Mouse (Mus musculus): ENCODE measurements at regions not wholly inside any gene's neighbourhood (a gene's known extent, or its start where the extent isn't known, plus 50 kb on each side); places are given as distances from the start of the nearest gene placed in this dataset.

DNA sequence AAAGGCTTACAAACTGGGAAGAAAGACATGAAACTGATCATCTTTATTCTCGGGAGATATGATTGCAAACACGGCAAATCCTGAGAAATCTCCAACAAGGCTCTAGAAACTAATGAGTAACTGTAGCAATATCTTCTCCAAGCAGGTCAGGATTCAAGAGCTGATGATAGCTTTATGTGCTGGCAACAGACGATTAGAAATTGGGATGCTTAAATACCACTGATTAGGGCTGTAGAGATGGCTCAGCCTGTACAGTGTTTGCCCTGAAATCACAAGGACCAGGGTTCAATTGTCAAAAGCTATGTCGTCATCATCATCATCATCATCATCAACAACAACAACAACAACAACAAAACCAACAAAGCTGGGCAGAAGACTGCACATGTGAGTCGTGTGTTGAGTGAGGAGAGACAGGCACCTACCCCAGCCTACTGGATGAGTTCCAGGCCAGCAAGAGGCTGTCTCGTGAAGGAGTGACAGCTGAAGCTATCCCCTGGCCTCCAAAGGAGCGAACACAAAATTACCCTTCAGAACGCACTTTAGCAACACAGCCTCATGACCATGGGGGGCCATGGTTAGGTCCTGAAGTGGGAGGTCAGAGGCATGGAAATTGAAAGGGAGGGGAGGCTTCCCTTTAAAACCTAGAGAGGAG, 225.0 kb downstream of the Tex36 start:
- DNase-seq (ENCODE audit: low read depth, low spot score): no peak

DNA sequence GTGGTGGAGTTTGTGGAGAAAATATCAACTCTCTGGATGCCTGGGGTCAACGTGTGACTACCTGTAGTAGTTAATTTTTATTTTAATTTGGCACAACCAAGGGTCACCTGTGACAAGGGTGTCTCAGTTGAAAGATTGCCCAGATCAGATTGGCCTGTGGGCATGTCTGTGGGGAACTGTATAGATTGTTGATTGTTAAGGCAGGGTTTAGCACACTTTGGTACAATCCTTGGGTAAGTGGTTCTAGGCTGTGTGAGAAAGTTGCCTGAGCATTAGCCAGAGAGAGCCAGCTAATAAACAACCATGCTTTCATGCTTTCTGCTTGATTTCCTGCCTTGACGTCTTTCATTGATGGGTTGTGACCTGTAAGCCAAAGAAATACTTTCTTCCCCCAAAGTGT, 229.3 kb downstream of the Tex36 start:
- DNase-seq (ENCODE audit: low read depth, low spot score): no peak

DNA sequence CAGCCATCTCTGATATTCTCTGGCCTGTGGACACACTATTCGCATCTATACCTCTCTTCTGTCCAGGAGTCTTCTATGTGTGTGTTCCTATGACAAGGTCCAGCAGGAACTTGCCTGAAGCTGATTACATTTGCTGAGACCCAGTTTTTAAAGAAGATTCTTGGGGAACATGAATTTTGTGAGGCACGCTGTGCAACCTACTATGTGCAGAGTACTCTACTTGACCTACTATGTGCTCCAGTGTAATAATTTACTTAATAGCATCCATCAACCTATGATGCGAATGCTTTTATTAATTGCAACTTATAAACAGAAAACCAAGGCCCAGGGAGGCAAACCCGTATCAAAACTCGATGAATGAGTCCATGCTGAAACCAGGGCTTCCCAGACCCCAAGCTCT, 231.4 kb downstream of the Tex36 start:
- DNase-seq (ENCODE audit: low read depth, low spot score): no peak

DNA sequence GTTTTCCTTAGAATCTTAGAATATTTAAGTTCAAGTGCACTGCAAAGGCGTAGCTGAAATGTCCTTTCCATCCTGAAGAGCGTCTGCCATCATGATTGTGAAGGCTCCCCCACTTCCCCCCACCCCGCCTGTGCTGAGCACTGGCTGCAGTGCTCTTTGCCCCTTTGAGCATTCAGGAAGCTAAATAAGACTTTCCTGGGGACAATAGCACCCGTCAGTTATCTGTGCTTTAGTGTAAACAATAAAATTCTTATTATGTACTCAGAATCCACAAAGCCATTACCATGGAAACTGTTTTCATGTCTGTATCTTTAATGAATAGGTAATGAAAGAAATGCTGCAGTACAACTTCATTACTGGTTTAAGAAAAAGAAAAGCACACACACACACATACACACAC, 237.4 kb downstream of the Tex36 start:
- no peak for DNase-seq (ENCODE audit: low read depth, low spot score)

DNA sequence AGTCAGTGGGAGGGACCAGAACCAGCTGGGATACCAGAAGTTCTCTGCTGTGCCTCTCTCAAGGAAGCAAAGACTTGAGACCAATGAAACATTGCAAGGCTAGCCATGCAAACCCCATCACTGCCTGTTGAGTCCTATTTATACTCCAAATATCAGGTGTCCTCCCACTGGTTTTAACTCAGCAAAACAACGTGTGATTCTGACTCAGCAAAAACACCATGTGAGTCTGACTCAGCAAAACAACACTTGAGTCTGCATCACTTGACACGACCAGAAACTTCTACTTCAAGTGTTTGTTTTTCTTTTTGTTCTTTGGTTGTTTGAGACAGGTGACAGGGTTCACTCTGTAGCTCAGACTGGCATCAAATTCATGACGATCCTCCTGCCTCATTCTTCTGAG, 204.6 kb upstream of the Ctbp2 start:
- DNase-seq (ENCODE audit: low read depth, low spot score): no peak

DNA sequence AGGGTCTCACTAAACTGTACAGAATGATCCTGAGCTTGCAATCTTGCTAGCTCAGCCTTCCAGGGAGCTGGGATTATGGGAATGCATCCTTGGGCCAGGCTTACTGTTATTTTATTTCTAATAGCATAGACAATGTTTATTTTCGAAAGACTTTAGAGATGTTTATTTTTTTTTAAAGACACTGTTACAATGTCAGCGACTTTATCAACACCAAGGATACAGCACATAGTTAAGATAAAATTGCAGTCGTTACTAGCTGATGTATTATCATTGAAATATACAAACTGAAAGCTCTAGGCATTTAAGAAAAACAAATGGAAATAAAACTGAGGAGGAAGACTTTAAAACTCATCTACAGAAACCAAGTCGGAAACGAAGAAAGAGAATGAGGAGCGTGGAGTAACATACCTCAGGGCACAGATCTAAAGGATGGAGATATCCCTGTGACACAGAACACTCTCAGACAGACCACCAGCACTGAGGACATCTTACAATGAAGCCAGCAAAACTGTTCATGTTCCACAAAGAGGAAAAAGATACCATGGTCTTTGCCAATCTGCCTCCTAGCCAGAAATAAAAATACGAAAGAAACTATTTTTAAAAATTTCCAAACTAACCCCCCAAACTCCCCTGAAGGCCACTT, 201.5 kb upstream of the Ctbp2 start:
- no peak for DNase-seq (ENCODE audit: low read depth, low spot score)

DNA sequence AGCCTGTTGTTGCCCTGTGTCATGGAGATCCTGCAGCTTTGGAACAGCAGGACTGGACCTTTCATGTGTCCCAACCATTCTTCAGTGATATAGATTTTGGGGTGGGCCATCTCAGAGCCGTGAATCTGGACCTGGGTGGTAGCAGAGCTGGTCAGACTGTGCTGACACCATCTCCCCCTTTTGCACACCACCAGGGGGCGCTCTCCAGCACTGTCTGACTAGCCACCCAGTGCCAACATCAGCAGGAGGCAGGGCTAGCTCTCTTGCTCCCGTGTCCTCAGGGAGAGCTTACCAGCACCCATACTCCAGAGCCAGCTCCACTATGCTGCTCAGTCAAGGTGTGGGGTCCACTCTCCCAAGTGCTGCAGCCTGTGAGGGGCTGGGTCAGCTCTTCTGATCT, 199.8 kb upstream of the Ctbp2 start:
- no peak for DNase-seq (ENCODE audit: low read depth, low spot score)

DNA sequence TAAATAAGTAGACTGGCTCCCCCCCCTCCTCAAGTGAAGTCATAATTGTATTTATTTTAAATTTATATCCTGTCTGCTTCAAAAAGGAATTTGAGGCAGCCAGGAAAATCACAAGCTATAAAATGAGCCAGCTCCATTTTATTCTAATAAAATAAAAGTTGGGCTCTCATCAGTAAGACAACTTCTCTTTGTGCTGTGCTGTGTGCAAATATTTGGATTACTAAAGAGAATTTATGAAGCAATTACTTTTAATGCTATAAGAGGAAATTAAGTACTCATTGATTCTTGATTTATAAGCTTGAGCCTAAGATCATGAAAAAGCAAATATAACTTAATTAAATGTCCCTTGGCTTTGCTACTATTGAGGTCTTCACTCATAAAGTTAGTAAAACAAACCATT, 193.4 kb upstream of the Ctbp2 start:
- no peak for DNase-seq (ENCODE audit: low read depth, low spot score)

DNA sequence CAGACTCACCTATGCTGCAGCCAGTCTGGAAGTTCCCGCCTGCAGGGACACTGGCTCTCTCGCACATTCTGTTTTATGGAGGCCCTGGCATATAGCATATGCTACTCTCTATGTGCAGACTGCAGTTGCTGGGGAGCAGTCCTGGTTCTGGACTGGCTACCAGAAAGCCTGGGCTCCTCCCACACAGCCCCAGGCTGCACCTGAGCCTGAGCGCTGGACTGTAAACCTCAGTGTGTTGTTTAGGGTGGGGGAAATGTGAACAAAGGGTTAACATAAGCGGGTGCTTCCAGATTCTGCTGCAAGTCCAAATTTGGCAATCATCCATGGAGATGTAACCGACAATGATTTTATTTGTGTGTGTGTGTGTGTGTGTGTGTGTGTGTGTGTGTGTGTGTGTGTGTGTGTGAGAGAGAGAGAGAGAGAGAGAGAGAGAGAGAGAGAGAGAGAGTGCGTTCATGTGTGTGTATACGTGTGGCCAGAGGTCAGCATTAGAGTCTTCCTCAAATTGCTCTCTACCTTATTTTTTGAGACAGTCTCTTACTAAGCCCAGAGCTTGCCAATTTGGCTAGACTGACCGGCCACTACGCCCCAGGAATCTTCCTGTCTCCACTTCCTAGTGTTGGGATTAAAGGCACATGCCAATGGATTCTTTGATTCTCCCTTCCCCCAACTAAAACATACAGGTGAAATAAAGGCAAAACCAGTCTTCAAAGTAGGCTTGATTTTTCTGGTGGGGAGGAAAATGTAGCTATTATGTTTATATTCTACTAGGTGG, 192.7 kb upstream of the Ctbp2 start:
- DNase-seq (ENCODE audit: low read depth, low spot score): no peak

DNA sequence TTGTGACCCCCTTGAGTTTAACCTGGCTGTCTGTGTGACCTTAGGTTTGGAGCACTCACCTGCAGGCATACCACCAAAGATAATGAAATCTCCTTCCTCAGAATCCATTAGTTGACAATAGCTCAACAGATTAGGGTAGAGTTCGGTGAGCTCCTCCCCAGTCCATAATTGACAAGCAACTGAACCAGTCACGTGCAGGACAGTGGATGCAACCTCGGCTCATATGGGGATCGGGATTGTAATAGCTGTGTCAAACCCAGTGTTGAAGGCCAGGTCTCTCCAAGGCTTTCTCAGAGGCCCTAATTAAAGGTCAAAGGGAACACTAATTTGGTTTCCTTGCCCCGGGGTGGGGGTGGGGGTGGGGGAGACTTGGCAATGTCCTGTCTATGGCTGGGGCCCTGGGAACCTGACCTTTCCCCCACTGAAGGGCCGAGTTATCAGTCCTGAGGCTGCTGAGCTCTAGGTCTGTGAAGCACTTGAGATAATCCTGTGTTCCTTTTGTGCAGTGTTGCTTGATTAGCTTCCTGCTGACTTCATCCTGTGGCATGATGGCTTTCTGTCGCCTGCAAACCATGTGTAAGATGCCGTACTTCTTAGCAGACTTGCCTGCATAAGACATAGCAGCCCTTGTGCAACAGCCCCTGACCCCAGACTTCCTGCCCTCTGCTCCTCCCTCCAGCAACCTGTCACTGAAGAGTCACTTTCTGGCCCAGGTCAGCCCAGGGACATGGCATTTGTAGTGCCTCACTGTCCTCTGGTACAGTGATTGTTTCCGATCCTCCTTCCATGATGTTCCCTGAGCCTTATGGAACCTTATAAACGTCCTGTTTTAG, 191.3 kb upstream of the Ctbp2 start:
- no peak for DNase-seq (ENCODE audit: low read depth, low spot score)

DNA sequence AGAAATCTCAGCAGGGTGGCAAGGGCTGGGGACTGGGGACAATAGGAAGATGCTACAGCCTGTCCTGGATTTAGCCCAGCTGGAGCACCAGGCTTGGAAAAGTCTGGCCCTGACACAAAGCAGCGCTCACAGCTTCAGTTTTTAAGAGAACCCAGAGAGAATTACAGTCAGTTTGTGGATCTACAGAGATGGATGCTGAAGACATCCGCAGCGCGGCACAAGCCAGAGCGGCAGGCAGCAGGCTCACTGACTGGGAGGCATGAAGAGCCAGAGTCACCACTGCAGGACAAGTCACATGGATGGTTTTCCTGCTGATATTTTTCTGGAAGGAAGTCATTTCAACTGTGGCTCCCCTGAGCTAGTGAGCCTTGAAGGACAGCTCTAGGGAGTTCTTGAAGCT, 189.0 kb upstream of the Ctbp2 start:
- DNase-seq (ENCODE audit: low read depth, low spot score): peak; percentile 4

DNA sequence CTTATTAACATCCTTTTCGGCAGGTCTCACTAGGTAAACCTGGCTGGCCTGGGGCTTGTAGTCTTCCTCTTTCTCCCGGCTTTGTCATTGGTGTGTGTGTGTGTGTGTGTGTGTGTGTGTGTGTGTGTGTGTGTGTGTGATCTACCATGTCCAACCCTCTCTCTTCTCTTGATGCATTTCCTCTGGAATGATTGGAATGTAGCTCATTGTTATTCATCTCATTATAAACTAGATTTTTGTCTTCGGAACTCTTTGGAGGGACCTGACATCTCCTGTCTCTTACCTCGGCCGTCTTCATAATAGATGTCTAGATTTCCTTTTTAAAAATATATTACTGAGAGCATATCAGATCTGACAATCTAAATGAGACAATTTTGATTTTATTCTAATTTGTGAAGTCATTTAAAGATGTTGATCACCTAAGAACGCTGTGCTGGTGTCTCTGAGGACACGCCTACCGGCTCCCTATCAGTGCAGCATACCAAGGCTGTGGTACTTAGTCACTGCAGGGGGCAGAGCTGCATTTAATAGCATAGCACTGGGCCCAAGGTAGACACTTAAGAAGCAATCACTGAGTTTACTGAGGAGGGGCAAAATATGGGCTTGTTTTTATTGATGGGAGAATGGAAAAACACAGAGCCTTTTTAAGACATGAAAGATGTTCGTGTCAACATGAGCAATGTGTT, 187.1 kb upstream of the Ctbp2 start:
- DNase-seq (ENCODE audit: low read depth, low spot score): peak; percentile 9

DNA sequence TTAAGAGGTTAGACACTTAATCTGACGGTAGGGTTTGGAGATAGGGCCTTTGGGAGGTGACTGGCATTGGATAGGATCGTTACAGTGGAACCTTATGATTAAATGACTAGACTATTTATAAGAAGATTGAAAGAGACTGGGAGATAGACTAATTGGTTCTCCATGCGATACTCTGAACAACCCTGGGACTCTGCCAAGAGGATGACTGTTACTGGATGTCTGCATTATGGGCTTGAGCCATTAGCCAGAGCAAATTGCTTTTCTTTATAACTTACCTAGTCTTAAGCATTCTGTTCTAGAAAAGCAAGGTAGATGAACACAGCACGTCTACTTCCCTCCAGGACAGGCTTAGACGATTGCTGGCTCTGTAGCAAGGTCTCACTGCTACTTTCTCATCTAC, 180.3 kb upstream of the Ctbp2 start:
- no peak for DNase-seq (ENCODE audit: low read depth, low spot score)

DNA sequence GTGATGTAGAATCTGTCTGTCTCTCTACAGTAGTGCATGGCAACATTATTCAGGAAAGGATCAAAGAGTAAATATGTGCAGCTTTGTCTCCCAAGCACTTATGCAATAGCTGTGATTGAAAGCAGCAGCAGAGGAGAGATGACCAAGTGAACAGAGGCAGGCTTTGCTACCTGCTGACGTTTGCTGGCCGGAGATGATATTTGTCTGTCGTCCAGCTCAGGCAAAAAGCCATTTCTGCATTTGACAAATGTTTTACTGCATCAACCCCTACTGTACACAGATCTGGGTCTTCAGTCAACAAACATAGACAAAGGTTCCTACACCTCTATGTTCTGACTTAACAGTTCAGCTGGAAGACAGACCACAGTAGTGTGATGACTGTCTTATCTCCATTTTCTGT, 166.3 kb upstream of the Ctbp2 start:
- no peak for DNase-seq (ENCODE audit: low read depth, low spot score)

DNA sequence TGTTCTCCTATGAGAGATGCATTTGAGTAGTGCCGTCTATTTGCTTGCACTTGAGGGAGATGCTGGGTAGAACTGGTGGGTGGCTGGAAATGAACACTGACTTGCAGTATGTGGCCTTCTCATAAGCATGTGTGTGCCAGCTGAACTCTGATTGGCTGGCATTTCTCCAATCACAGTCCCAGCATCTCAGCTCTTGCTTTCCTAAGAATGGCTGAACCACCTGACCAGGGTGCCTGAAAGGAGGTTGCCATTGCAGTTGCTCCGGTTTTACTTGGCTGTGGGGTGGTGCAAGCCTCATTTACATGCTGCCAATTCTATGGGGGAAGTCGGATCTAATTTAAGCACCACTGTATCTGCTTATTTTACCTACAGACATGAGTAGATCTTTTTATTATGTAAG, 164.1 kb upstream of the Ctbp2 start:
- no peak for DNase-seq (ENCODE audit: low read depth, low spot score)

DNA sequence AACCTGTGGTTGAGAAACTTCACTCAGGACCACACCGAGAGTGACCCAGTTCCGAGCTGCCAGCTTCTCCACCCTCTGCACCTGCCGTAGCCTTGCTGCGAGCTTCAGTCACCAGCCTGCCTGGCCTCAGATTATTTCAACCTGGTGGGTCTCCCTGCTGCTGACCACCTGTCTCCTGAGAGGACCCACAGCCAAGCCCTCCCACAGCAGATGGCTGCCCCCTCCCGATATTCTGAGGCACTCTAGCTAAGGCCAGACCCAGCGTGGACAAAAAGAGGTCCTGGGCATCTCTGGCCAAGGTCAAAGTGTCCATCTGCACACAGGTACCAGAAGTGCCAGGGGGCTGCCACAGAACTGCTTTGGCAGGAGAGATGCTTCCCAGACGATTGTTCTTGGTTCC, 162.7 kb upstream of the Ctbp2 start:
- no peak for DNase-seq (ENCODE audit: low read depth, low spot score)

DNA sequence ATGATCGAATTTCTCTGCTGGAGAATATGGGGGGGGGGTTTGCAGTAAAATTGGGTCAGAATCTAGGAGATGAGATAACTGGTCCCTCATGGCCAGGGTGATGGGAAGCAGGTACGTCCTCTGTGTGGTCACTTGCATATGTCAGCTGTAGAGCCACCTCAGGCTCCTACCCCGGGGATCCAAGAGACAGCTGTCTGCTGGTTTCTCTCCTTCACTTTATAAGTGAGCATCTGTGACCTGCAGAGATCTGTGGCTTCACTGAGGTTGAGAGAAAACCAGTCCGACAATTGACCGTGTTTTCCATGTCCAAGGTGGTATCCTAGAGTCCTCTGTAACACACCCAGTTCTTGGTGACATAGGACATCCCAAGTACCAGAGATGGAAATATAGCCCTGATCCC, 162.1 kb upstream of the Ctbp2 start:
- DNase-seq (ENCODE audit: low read depth, low spot score): no peak

DNA sequence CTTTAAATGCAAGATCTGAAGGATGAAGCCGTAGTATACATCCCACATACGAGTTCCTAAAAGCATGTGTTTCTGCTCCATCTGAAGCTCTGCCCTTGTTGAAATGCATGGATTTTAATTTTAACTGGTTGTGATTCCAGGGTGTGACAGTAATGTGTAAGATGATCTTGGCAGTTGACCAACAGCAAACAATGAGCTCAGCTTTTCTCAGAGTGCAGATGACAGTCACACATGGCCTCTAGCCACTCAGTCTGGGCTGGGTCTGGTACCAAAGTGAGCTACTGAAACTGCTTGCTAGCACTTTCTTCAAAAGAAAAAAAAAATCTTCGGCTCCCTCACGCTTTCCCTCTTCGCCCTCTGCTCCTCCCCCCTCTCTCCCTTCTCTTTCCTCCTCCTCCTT, 138.0 kb upstream of the Ctbp2 start:
- DNase-seq (ENCODE audit: low read depth, low spot score): no peak

DNA sequence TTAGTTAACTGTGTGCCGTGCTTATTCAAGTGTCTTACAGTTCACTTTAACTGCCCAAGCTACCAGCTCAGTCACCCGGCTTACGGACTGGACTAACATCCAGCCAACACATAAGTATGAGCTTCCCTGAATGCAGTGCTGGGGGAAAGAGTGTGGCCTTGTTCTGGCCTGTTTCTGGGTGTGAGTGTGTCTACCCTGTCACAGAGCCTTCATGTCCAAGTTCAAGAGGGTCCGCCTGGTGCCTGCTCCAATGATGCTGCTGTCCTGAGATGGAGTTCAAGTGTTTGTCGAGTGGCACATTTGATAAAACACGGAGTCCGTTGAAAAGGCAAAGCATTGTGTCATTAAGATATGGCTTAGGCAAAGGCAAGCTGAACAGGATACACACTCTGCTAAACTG, 135.0 kb upstream of the Ctbp2 start:
- DNase-seq (ENCODE audit: low read depth, low spot score): no peak

DNA sequence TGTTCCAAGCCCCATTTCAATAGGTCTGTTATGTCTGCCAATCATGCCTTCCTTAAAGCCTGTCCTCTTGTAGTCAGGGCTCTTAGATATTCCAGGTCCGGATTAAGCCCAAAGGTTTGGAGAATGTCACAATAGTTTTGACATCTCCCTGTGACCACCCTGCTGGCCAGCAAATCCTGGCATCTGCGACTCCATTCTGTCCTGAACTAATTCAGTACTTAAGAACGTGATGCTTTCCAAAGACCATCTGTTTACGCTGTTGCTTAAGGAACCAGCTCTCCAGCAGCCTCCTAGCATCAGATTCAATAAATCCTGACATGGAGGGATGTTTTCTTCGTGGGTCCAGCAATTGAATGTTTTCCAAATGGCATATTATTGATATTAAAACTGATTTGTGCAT, 132.7 kb upstream of the Ctbp2 start:
- DNase-seq (ENCODE audit: low read depth, low spot score): no peak

DNA sequence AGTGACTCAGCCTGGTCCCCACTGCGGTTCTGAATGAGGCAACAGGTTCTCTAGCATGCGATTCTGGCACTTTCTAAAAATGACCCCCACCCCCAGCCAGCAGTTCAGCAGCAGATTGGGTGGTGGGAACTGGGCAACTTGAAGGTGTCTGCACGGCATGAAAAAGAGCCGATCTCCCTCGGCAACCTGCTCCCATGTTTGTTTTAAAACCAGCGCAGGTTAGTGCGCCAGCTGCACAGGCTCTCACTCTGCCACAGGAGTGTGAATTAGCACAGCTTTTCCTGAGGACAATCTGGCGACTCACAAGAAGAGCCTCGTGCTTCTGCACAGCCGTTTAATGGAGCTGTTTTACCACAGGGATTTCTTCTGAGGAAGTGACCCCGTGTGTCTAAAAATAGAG, 120.4 kb upstream of the Ctbp2 start:
- no peak for DNase-seq (ENCODE audit: low read depth, low spot score)

DNA sequence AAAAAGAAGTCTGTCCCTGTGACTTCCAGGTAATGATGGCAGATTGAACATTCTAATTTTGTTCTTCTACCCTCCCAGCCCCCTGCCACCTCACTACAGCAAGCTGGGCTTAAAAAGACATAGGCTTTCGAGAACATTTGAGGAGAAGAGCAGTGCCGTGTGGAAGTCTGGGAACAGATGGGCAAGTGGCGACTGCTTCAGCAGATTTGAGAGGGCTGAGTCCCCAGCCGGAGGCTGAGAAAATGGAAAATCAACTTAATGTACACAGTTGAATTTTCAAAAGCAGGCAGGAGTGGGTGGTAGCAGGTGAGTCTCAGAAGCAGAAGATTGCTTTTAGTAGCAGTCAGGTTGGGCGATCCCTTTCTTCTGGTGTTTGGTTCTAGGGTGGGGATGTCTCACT, 110.2 kb upstream of the Ctbp2 start:
- no peak for DNase-seq (ENCODE audit: low read depth, low spot score)

All from WW6 (cell line).